In the genomic region with DNA sequence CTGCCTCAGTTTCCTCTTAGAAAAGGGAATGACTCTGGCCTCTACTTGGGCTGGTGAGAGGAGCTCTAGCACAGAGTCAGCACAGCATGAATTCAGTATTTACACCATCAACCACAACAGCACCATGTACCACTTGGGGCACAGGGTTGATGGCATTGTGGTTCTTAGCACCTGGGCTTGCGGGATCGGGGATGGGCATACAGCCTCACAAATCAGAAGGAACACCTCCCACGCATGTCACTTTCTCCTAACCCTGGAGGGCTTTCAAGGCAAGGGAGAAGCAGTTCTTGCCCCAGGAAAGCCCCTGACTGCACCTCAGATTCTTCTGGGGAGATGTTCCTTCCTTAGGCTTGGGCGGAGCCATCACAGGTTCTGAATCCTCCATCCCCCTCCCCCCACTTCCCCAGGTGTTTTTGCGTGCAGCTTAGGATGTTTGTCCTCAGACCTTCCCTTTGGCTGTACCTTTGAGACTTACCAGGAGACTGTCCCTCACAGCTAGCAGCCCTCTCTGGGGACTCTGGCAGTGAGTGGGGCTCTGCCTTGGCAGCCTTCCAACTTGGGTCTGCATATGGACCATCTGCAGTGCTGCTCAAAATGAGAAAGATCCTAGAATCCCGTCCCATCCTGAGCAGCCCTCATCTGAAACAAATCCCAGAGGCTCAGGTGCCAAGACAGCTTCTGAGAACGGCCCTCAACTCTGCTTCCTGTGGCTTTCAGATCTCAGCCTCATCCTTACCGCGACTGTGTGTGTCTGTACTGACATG, we compare ENCODE assay signal across 19 mouse cellular contexts. TPM values are rescaled to one million over a fixed set of nuclear protein-coding genes. Genes with fewer than 3 reads are reported as not detected.
DNase-seq lines count a peak whose midpoint lies in the region; ATAC-seq lines count a peak whose summit lies in the region.
"Had no signal": no experiment of that assay in that cellular context is flagged by ENCODE, and none has a peak within 500 bp of the region (broad histone marks: within the 10 kb centered on the region; RNA-seq: fewer than 3 reads in every experiment).

No protein-coding gene starts in this region.

- no peaks in the 10 kb centered on the region for H3K27me3 ChIP-seq in forebrain, embryonic 14.5 days (replicated peaks; ENCODE audit: control insufficient read depth, insufficient read depth, low read length)
- H3K27me3 ChIP-seq in forebrain, embryonic 13.5 days: peaks cover 11% of the 10 kb centered on the region
- H3K27me3 ChIP-seq in heart, embryonic 15.5 days: peaks cover 15% of the 10 kb centered on the region

- 70% methylated on average over 9 of the region's 9 CpGs for WGBS in forebrain, embryonic 14.5 days
- WGBS in forebrain, embryonic 13.5 days: 65% methylated on average over 9 of the region's 9 CpGs
- WGBS in heart, embryonic 15.5 days: 50% methylated on average over 9 of the region's 9 CpGs

- H3K9ac ChIP-seq in forebrain, embryonic 14.5 days (ENCODE audit: low read length): 0 out of 2 replicates have a peak overlapping the region, but pooled peaks have one; percentile 9
- no peak overlapping the region for H3K9ac ChIP-seq in forebrain, embryonic 13.5 days
- H3K9ac ChIP-seq in heart, embryonic 15.5 days: no peak overlapping the region
- H3K9ac ChIP-seq: hindbrain, embryonic 15.5 days had no signal

- H3K4me2 ChIP-seq in forebrain, embryonic 14.5 days (ENCODE audit: low read length): no peak overlapping the region
- H3K4me2 ChIP-seq in forebrain, embryonic 13.5 days: no peak overlapping the region
- no peak overlapping the region for H3K4me2 ChIP-seq in heart, embryonic 15.5 days
- H3K4me2 ChIP-seq: hindbrain, embryonic 15.5 days had no signal

- no peak overlapping the region for H3K4me3 ChIP-seq in forebrain, embryonic 14.5 days (ENCODE audit: low read depth, low read length)
- H3K4me3 ChIP-seq in forebrain, embryonic 13.5 days: no peak overlapping the region
- no peak overlapping the region for H3K4me3 ChIP-seq in heart, embryonic 15.5 days
- H3K4me3 ChIP-seq: hindbrain, embryonic 15.5 days; left cerebral cortex, adult 2 months had no signal

- peak; percentile 43 for DNase-seq in forebrain, embryonic 14.5 days (ENCODE audit: low spot score)
- no peak for DNase-seq in heart, postnatal 36 days
- DNase-seq in thymus, postnatal 0 days (ENCODE audit: low spot score): peak; percentile 9
- DNase-seq in thymus, postnatal 25 days: no peak
- peak; percentile 24 to 49 for DNase-seq in natural killer cell, adult 2 months (ENCODE audit: low spot score in 2 of 2)
- no peak for DNase-seq in embryo, embryonic 10.5 days (ENCODE audit: low spot score)
- DNase-seq: cerebellum, adult 11 months; kidney, adult 8-10 months; lung, adult 18-20 months; spleen, adult 18-20 months had no signal

- intact Hi-C loops in heart, postnatal 36 days (cut with DNase I): loop anchor here (5.0 kb wide), 1 partner anchor 36 kb away; no protein-coding TSS in a partner anchor

- H3K4me1 ChIP-seq in forebrain, embryonic 14.5 days (ENCODE audit: control insufficient read depth, insufficient read depth, low read length): peaks cover 7% of the 10 kb centered on the region; the same call in 1 of the 2 replicates
- H3K4me1 ChIP-seq in forebrain, embryonic 13.5 days: peaks cover 20% of the 10 kb centered on the region
- peaks cover 46% of the 10 kb centered on the region for H3K4me1 ChIP-seq in heart, embryonic 15.5 days (replicated peaks)

- ATAC-seq in forebrain, embryonic 14.5 days: no peak
- ATAC-seq in forebrain, embryonic 13.5 days: no peak
- ATAC-seq in heart, embryonic 15.5 days (replicated peaks; ENCODE audit: insufficient number of reproducible peaks, insufficient read depth, low FRiP score, low read depth): no peak

- H3K9me3 ChIP-seq in forebrain, embryonic 14.5 days (replicated peaks; ENCODE audit: control insufficient read depth, low read length): no peaks in the 10 kb centered on the region
- no peaks in the 10 kb centered on the region for H3K9me3 ChIP-seq in forebrain, embryonic 13.5 days (replicated peaks)
- no peaks in the 10 kb centered on the region for H3K9me3 ChIP-seq in heart, embryonic 15.5 days (replicated peaks)
- H3K9me3 ChIP-seq: G1E; hindbrain, embryonic 15.5 days had no signal

- H3K27ac ChIP-seq in forebrain, embryonic 14.5 days (ENCODE audit: low read depth, low read length): no peak overlapping the region
- no peak overlapping the region for H3K27ac ChIP-seq in forebrain, embryonic 13.5 days
- H3K27ac ChIP-seq in heart, embryonic 15.5 days: peak overlapping the region; percentile 82
- H3K27ac ChIP-seq: hindbrain, embryonic 15.5 days; left cerebral cortex, adult 2 months had no signal

- no peaks in the 10 kb centered on the region for H3K36me3 ChIP-seq in forebrain, embryonic 14.5 days (ENCODE audit: control insufficient read depth, insufficient read depth, low read length)
- H3K36me3 ChIP-seq in forebrain, embryonic 13.5 days (ENCODE audit: poor library complexity, severe bottlenecking): no peaks in the 10 kb centered on the region
- H3K36me3 ChIP-seq in heart, embryonic 15.5 days: no peaks in the 10 kb centered on the region
- H3K36me3 ChIP-seq: G1E; hindbrain, embryonic 15.5 days had no signal

RNA-seq across cellular contexts. Expression of gene Mylk2, which starts 4.7 kb away (rescaled TPM):
- not detected in 2 replicates for polyA plus RNA-seq in forebrain, embryonic 14.5 days (2014; fragmentation: Nextera tagmentation; extraction: Ambion mirVana)
- polyA plus RNA-seq in forebrain, embryonic 13.5 days (2015; fragmentation: Nextera tagmentation; extraction: Ambion mirVana): not detected in 2 replicates
- polyA plus RNA-seq in heart, embryonic 15.5 days (2015; fragmentation: Nextera tagmentation; extraction: Ambion mirVana): 0.11 and 0.15 TPM in 2 replicates
- under 1 TPM in 1 of 2 experiments, not detected in 1; 0.22 TPM for total RNA-seq in heart, postnatal 36 days (2021)
- polyA plus RNA-seq in thymus, postnatal 0 days (2015; fragmentation: Nextera tagmentation; extraction: Ambion mirVana): 0.05 and 0.10 TPM in 2 replicates
- total RNA-seq: granulocyte monocyte progenitor cell, adult 5-6 weeks; left cerebral cortex, adult 2 months; megakaryocyte-erythroid progenitor cell, adult 5-6 weeks had no signal
- polyA plus RNA-seq: cortical plate, adult 2 months; G1E; testis, adult 2 months had no signal

RNA-seq across cellular contexts. Expression of gene Foxs1, which starts 26.6 kb away (rescaled TPM):
- 4.0 TPM in 2 replicates for polyA plus RNA-seq in forebrain, embryonic 14.5 days (2014; fragmentation: Nextera tagmentation; extraction: Ambion mirVana)
- polyA plus RNA-seq in forebrain, embryonic 13.5 days (2015; fragmentation: Nextera tagmentation; extraction: Ambion mirVana): 2.7 and 2.9 TPM in 2 replicates
- polyA plus RNA-seq in heart, embryonic 15.5 days (2015; fragmentation: Nextera tagmentation; extraction: Ambion mirVana): 6.6 and 8.3 TPM in 2 replicates
- 1 to 10 TPM; 2.8 to 3.6 TPM for total RNA-seq in heart, postnatal 36 days (2021)
- 3.6 and 4.3 TPM in 2 replicates for polyA plus RNA-seq in thymus, postnatal 0 days (2015; fragmentation: Nextera tagmentation; extraction: Ambion mirVana)
- total RNA-seq: G1E; granulocyte monocyte progenitor cell, adult 5-6 weeks; megakaryocyte-erythroid progenitor cell, adult 5-6 weeks had no signal
- polyA plus RNA-seq: G1E had no signal

RNA-seq across cellular contexts. Expression of gene Dusp15, which starts 45.0 kb away (rescaled TPM):
- 6.4 and 6.6 TPM in 2 replicates for polyA plus RNA-seq in forebrain, embryonic 14.5 days (2014; fragmentation: Nextera tagmentation; extraction: Ambion mirVana)
- 2.5 and 4.1 TPM in 2 replicates for polyA plus RNA-seq in forebrain, embryonic 13.5 days (2015; fragmentation: Nextera tagmentation; extraction: Ambion mirVana)
- 0.09 and 0.28 TPM in 2 replicates for polyA plus RNA-seq in heart, embryonic 15.5 days (2015; fragmentation: Nextera tagmentation; extraction: Ambion mirVana)
- total RNA-seq in heart, postnatal 36 days (2021): not detected
- 1.0 and 1.2 TPM in 2 replicates for polyA plus RNA-seq in thymus, postnatal 0 days (2015; fragmentation: Nextera tagmentation; extraction: Ambion mirVana)
- total RNA-seq: granulocyte monocyte progenitor cell, adult 5-6 weeks; megakaryocyte-erythroid progenitor cell, adult 5-6 weeks had no signal
- polyA plus RNA-seq: G1E had no signal

RNA-seq across cellular contexts. Expression of gene Ttll9, which starts 55.8 kb away (rescaled TPM):
- polyA plus RNA-seq in forebrain, embryonic 14.5 days (2014; fragmentation: Nextera tagmentation; extraction: Ambion mirVana): 2.5 and 4.3 TPM in 2 replicates
- polyA plus RNA-seq in forebrain, embryonic 13.5 days (2015; fragmentation: Nextera tagmentation; extraction: Ambion mirVana): 1.7 and 1.8 TPM in 2 replicates
- 0.26 and 0.63 TPM in 2 replicates for polyA plus RNA-seq in heart, embryonic 15.5 days (2015; fragmentation: Nextera tagmentation; extraction: Ambion mirVana)
- total RNA-seq in heart, postnatal 36 days (2021): not detected
- 3.0 and 3.3 TPM in 2 replicates for polyA plus RNA-seq in thymus, postnatal 0 days (2015; fragmentation: Nextera tagmentation; extraction: Ambion mirVana)
- total RNA-seq: G1E; megakaryocyte-erythroid progenitor cell, adult 5-6 weeks had no signal
- polyA plus RNA-seq: G1E had no signal

RNA-seq across cellular contexts. Expression of gene Tpx2, which starts 58.7 kb away (rescaled TPM):
- 70.1 and 81.5 TPM in 2 replicates for polyA plus RNA-seq in forebrain, embryonic 14.5 days (2014; fragmentation: Nextera tagmentation; extraction: Ambion mirVana)
- 102 and 103 TPM in 2 replicates for polyA plus RNA-seq in forebrain, embryonic 13.5 days (2015; fragmentation: Nextera tagmentation; extraction: Ambion mirVana)
- 47.3 and 49.9 TPM in 2 replicates for polyA plus RNA-seq in heart, embryonic 15.5 days (2015; fragmentation: Nextera tagmentation; extraction: Ambion mirVana)
- 1 to 10 TPM in 1 of 2 experiments, under 1 TPM in 1; 0.89 to 1.6 TPM for total RNA-seq in heart, postnatal 36 days (2021)
- polyA plus RNA-seq in thymus, postnatal 0 days (2015; fragmentation: Nextera tagmentation; extraction: Ambion mirVana): 72.5 and 81.3 TPM in 2 replicates

Comparison
In these comparisons a context has a peak if more than half of its experiments do, and no peak if none do; other contexts are left out.
1. DNase-seq: peak in forebrain, embryonic 14.5 days (single experiment), thymus, postnatal 0 days (single experiment) and natural killer cell, adult 2 months (2 of 2); none in heart, postnatal 36 days (0 of 2), thymus, postnatal 25 days (single experiment) and embryo, embryonic 10.5 days (single experiment).